Mouse (Mus musculus) embryonic facial prominence, embryonic 10.5 days (tissue): ENCODE results near the gene Gm44511. TPM values are rescaled to one million over a fixed set of nuclear protein-coding genes. Genes with fewer than 3 reads are reported as not detected.

Experiments used
- DNase-seq: peaks from one replicate; pipeline ENCODE4 v3.0.0-alpha.2; 2017; ENCODE audit warnings: low spot score
- H3K27ac ChIP-seq: fragments of 300-500 bp; sonication (generic); replicated peaks from 2 replicates; pipeline ENCODE4 v1.5.1; 2016; ENCODE audit warnings: mild to moderate bottlenecking
- H3K27me3 ChIP-seq: fragments of 300-500 bp; sonication (generic); replicated peaks from 2 replicates; pipeline ENCODE4 v1.6.1; 2016; ENCODE audit warnings: low read depth, mild to moderate bottlenecking; ENCODE audit not compliant: poor library complexity, severe bottlenecking
- H3K36me3 ChIP-seq: fragments of 300-500 bp; sonication (generic); replicated peaks from 2 replicates; pipeline ENCODE4 v1.6.1; 2016; ENCODE audit warnings: mild to moderate bottlenecking, moderate library complexity
- H3K4me1 ChIP-seq: fragments of 300-500 bp; sonication (generic); 2 replicates; pipeline ENCODE4 v1.6.1; 2016
- H3K4me3 ChIP-seq: fragments of 300-500 bp; sonication (generic); 2 replicates; pipeline ENCODE4 v1.5.1; 2016; ENCODE audit warnings: mild to moderate bottlenecking, moderate library complexity
- H3K9me3 ChIP-seq: fragments of 300-500 bp; sonication (generic); 2 replicates; pipeline ENCODE4 v1.6.1; 2016; ENCODE audit warnings: mild to moderate bottlenecking
- WGBS: fragments of 180-500 bp; shearing (Covaris S2); methylation state at CpG from one replicate; pipeline ENCODE4 v1.1.7; 2016; 5-methylcytosine and 5-hydroxymethylcytosine counted together
- polyA plus RNA-seq: library from polyadenylated mRNA; unstranded; fragments of >200 nt; fragmentation: Nextera tagmentation; extraction: Ambion mirVana; gene quantifications from 2 replicates; pipeline ENCODE4 v1.2.1, GENCODE M21; 2016

Gm44511 gene
- polyA plus RNA-seq, 1 experiment from 2014 or later: not detected

- Histone ChIP-seq H3K27ac (no peak overlapping the region), H3K4me3 (no peak overlapping the region), H3K4me1 (no peaks in the 10 kb centered on the region), H3K27me3 (no peaks in the 10 kb centered on the region), H3K9me3 (no peaks in the 10 kb centered on the region), H3K36me3 (no peaks in the 10 kb centered on the region)
- DNase-seq: no peak
Observed at GRCm38 (mm10) chr6:128734896-128735295, 91.2 kb downstream of the Gm44511 start.

- 71% methylated on average over 5 of the region's 5 CpGs for WGBS
- Histone ChIP-seq H3K4me1 (no peaks in the 10 kb centered on the region), H3K9me3 (no peaks in the 10 kb centered on the region), H3K27me3 (no peaks in the 10 kb centered on the region), H3K4me3 (no peak overlapping the region), H3K27ac (no peak overlapping the region), H3K36me3 (no peaks in the 10 kb centered on the region)
- no peak for DNase-seq
Observed at GRCm38 (mm10) chr6:128733908-128734679, 92.0 kb downstream of the Gm44511 start.

- H3K4me1 ChIP-seq: no peaks in the 10 kb centered on the region
- no peak for DNase-seq
Observed at GRCm38 (mm10) chr6:128732032-128732431, 94.1 kb downstream of the Gm44511 start.

More at GRCm38 (mm10) chr6:128732032-128732431, 94.1 kb downstream of the Gm44511 start:
- WGBS: 85% methylated on average over 3 of the region's 3 CpGs
- Histone ChIP-seq H3K36me3 (no peaks in the 10 kb centered on the region), H3K4me3 (no peak overlapping the region), H3K27me3 (no peaks in the 10 kb centered on the region), H3K27ac (no peak overlapping the region), H3K9me3 (no peaks in the 10 kb centered on the region)

Other genes with a start within 250 kb of the Gm44511 start
- 0.20 TPM in 1 of 2 replicates, not detected in the other for gene A2ml1, start 244.7 kb downstream of the Gm44511 start, polyA plus RNA-seq
- not detected in 2 replicates for gene Klrb1a, start 202.8 kb downstream of the Gm44511 start, polyA plus RNA-seq
- gene Clec2h, start 163.9 kb downstream of the Gm44511 start, polyA plus RNA-seq: not detected in 2 replicates
- gene Klrb1, start 103.3 kb downstream of the Gm44511 start, polyA plus RNA-seq: not detected in 2 replicates
- not detected in 2 replicates for gene Klrb1c, start 37.1 kb downstream of the Gm44511 start, polyA plus RNA-seq
- gene Klrb1b, start within 50 bp of the Gm44511 start, polyA plus RNA-seq: not detected in 2 replicates
- gene Clec2i, start 61.3 kb upstream of the Gm44511 start, polyA plus RNA-seq: not detected in 2 replicates
- gene BC035044, start 64.8 kb upstream of the Gm44511 start, polyA plus RNA-seq: 1.1 and 2.0 TPM in 2 replicates
- not detected in 2 replicates for gene Clec2g, start 108.1 kb upstream of the Gm44511 start, polyA plus RNA-seq
- gene Klrb1f, start 219.6 kb upstream of the Gm44511 start, polyA plus RNA-seq: 0.11 TPM in 1 of 2 replicates, not detected in the other